Mouse (Mus musculus): ENCODE measurements around the gene Cyp21a1.

GRCm38 (mm10) chr17:34847615-34848014 lies 43.3 kb upstream of the Cyp21a1 start:
- TF ChIP-seq CTCF (conservative IDR thresholded peaks at IDR 0.05; ENCODE audit: low read length) (no peak), NANOG (IDR thresholded peaks at IDR 0.05; ENCODE audit: borderline replicate concordance, low read length) (no peak), POU5F1 (IDR thresholded peaks at IDR 0.05; ENCODE audit: borderline replicate concordance, low read length) (no peak)

Data from E14TG2a.4 (cell line).